Mouse (Mus musculus) megakaryocyte, embryonic 14.5 days (primary cell): ENCODE measurements at regions not wholly inside any gene's neighbourhood (a gene's known extent, or its start where the extent isn't known, plus 50 kb on each side); places are given as distances from the start of the nearest gene placed in this dataset.
A peak's percentile ranks its signal among the peaks of the same experiment; 100 is the strongest.

ENCODE experiments used
- H3K27me3 ChIP-seq: replicated peaks from 2 replicates; pipeline ENCODE3; 2012; ENCODE audit warnings: inconsistent platforms
- H3K36me3 ChIP-seq: replicated peaks from 2 replicates; pipeline ENCODE3; 2012; ENCODE audit warnings: low read length, inconsistent platforms, mixed read lengths
- H3K4me1 ChIP-seq: 2 replicates; pipeline ENCODE4 v1.6.1; 2012; ENCODE audit warnings: inconsistent platforms
- H3K4me3 ChIP-seq: replicated peaks from 2 replicates; pipeline ENCODE3; 2012; ENCODE audit warnings: moderate library complexity, mild to moderate bottlenecking, inconsistent platforms
- H3K9me3 ChIP-seq: 2 replicates; pipeline ENCODE4 v1.6.1; 2012; ENCODE audit warnings: inconsistent platforms
- FLI1 ChIP-seq: IDR thresholded peaks from 2 replicates; pipeline ENCODE4 v1.6.1; 2012; ENCODE audit warnings: low read length, inconsistent platforms, mixed read lengths
- GATA1 ChIP-seq: IDR thresholded peaks from 3 replicates; pipeline ENCODE4 v1.6.1; 2012; ENCODE audit warnings: mixed read lengths, low read length, inconsistent platforms, borderline replicate concordance

GRCm38 (mm10) chr14:100530217-100530616 lies 245.7 kb upstream of the Klf12 start:
- Histone ChIP-seq H3K9me3 (peaks cover 12% of the 10 kb centered on the region), H3K4me1 (no peaks in the 10 kb centered on the region), H3K36me3 (no peaks in the 10 kb centered on the region), H3K27me3 (no peaks in the 10 kb centered on the region), H3K4me3 (peak overlapping the region; percentile 35)
- TF ChIP-seq FLI1, result no peak
- TF ChIP-seq GATA1, result no peak

- H3K27me3 ChIP-seq, result no peaks in the 10 kb centered on the region
- peak overlapping the region; percentile 35 for H3K4me3 ChIP-seq
- peaks cover 13% of the 10 kb centered on the region for H3K9me3 ChIP-seq
- H3K36me3 ChIP-seq, result no peaks in the 10 kb centered on the region
- H3K4me1 ChIP-seq, result no peaks in the 10 kb centered on the region
- TF ChIP-seq FLI1 (no peak), GATA1 (no peak)
Measured at GRCm38 (mm10) chr14:100529758-100530157, 245.3 kb upstream of the Klf12 start.

- Histone ChIP-seq H3K4me3 (no peak overlapping the region), H3K27me3 (no peaks in the 10 kb centered on the region), H3K9me3 (0 out of 2 replicates have a peak, but pooled peaks cover 8% of the 10 kb centered on the region), H3K36me3 (no peaks in the 10 kb centered on the region), H3K4me1 (no peaks in the 10 kb centered on the region)
- no peak for TF ChIP-seq FLI1
- TF ChIP-seq GATA1, result no peak
Measured at GRCm38 (mm10) chr14:100509396-100509795, 224.9 kb upstream of the Klf12 start.

- no peaks in the 10 kb centered on the region for H3K4me1 ChIP-seq
- TF ChIP-seq FLI1, result no peak
- no peak for TF ChIP-seq GATA1
- H3K27me3 ChIP-seq, result no peaks in the 10 kb centered on the region
- H3K36me3 ChIP-seq, result no peaks in the 10 kb centered on the region
- no peak overlapping the region for H3K4me3 ChIP-seq
- 0 out of 2 replicates have a peak, but pooled peaks cover 8% of the 10 kb centered on the region for H3K9me3 ChIP-seq
Measured at GRCm38 (mm10) chr14:100508087-100508486, 223.6 kb upstream of the Klf12 start.

GRCm38 (mm10) chr14:100507616-100508015 lies 223.1 kb upstream of the Klf12 start:
- Histone ChIP-seq H3K4me1 (no peaks in the 10 kb centered on the region), H3K9me3 (0 out of 2 replicates have a peak, but pooled peaks cover 8% of the 10 kb centered on the region), H3K4me3 (no peak overlapping the region), H3K36me3 (no peaks in the 10 kb centered on the region), H3K27me3 (no peaks in the 10 kb centered on the region)
- no peak for TF ChIP-seq FLI1

GRCm38 (mm10) chr14:100488837-100489236 lies 204.4 kb upstream of the Klf12 start:
- Histone ChIP-seq H3K4me1 (no peaks in the 10 kb centered on the region), H3K27me3 (no peaks in the 10 kb centered on the region), H3K36me3 (no peaks in the 10 kb centered on the region), H3K4me3 (no peak overlapping the region), H3K9me3 (peaks cover 10% of the 10 kb centered on the region)
- no peak for TF ChIP-seq FLI1

GRCm38 (mm10) chr14:100485489-100485888 lies 201.0 kb upstream of the Klf12 start:
- H3K4me1 ChIP-seq, result no peaks in the 10 kb centered on the region
- no peaks in the 10 kb centered on the region for H3K36me3 ChIP-seq
- no peak for TF ChIP-seq GATA1
- no peaks in the 10 kb centered on the region for H3K27me3 ChIP-seq
- peaks cover 7% of the 10 kb centered on the region for H3K9me3 ChIP-seq
- H3K4me3 ChIP-seq, result no peak overlapping the region

- H3K36me3 ChIP-seq, result no peaks in the 10 kb centered on the region
- TF ChIP-seq FLI1, result no peak
- TF ChIP-seq GATA1, result no peak
Measured at GRCm38 (mm10) chr14:100484101-100484500, 199.6 kb upstream of the Klf12 start.

GRCm38 (mm10) chr14:100477595-100478380 lies 193.3 kb upstream of the Klf12 start:
- Histone ChIP-seq H3K27me3 (no peaks in the 10 kb centered on the region), H3K9me3 (0 out of 2 replicates have a peak, but pooled peaks cover 6% of the 10 kb centered on the region), H3K4me3 (no peak overlapping the region), H3K4me1 (no peaks in the 10 kb centered on the region), H3K36me3 (no peaks in the 10 kb centered on the region)
- TF ChIP-seq FLI1 (no peak), GATA1 (no peak)

More at GRCm38 (mm10) chr14:100484101-100484500, 199.6 kb upstream of the Klf12 start:
- no peaks in the 10 kb centered on the region for H3K4me1 ChIP-seq
- H3K27me3 ChIP-seq, result no peaks in the 10 kb centered on the region
- H3K4me3 ChIP-seq, result no peak overlapping the region
- peaks cover 10% of the 10 kb centered on the region for H3K9me3 ChIP-seq

GRCm38 (mm10) chr14:100468311-100468710 lies 183.8 kb upstream of the Klf12 start:
- no peaks in the 10 kb centered on the region for H3K9me3 ChIP-seq
- no peak overlapping the region for H3K4me3 ChIP-seq
- H3K27me3 ChIP-seq, result no peaks in the 10 kb centered on the region
- H3K36me3 ChIP-seq, result no peaks in the 10 kb centered on the region
- TF ChIP-seq FLI1 (no peak), GATA1 (no peak)
- H3K4me1 ChIP-seq, result no peaks in the 10 kb centered on the region
